Mouse (Mus musculus) ES-Bruce4 (cell line): ENCODE results near the gene Ch25h. TPM values are rescaled to one million over a fixed set of nuclear protein-coding genes. Genes with fewer than 3 reads are reported as not detected.
A peak's percentile ranks its signal among the peaks of the same experiment; 100 is the strongest.

Source experiments
- H3K27ac ChIP-seq: 2 replicates; pipeline ENCODE4 v1.5.1; 2012; ENCODE audit warnings: low read length, inconsistent platforms; ENCODE audit not compliant: insufficient read depth
- H3K27me3 ChIP-seq: 2 replicates; pipeline ENCODE4 v1.6.1; 2012; ENCODE audit warnings: mild to moderate bottlenecking, low read length, inconsistent platforms; ENCODE audit not compliant: control insufficient read depth, poor library complexity, insufficient read depth, severe bottlenecking
- H3K36me3 ChIP-seq: 2 replicates; pipeline ENCODE4 v1.6.1; 2012; ENCODE audit warnings: inconsistent platforms, mild to moderate bottlenecking, low read length, moderate library complexity; ENCODE audit not compliant: control insufficient read depth, poor library complexity, insufficient read depth, severe bottlenecking
- H3K4me1 ChIP-seq: one replicate; pipeline ENCODE4 v1.8.1; 2011; ENCODE audit warnings: low read length; ENCODE audit not compliant: control insufficient read depth, insufficient read depth
- H3K4me3 ChIP-seq: 2 replicates; pipeline ENCODE4 v1.5.1; 2011; ENCODE audit warnings: low read depth, mild to moderate bottlenecking, low read length
- H3K9ac ChIP-seq: 2 replicates; pipeline ENCODE4 v1.6.1; 2012; ENCODE audit warnings: low read depth, mild to moderate bottlenecking, inconsistent platforms; ENCODE audit not compliant: poor library complexity, severe bottlenecking
- H3K9me3 ChIP-seq: replicated peaks from 2 replicates; pipeline ENCODE4 v1.6.1; 2012; ENCODE audit warnings: mild to moderate bottlenecking, low read length, inconsistent platforms; ENCODE audit not compliant: control insufficient read depth, poor library complexity, insufficient read depth, severe bottlenecking
- CTCF ChIP-seq: IDR thresholded peaks from one replicate; pipeline ENCODE4 v1.8.1; 2011; ENCODE audit warnings: low read depth, low read length
- EP300 ChIP-seq: IDR thresholded peaks from 2 replicates; pipeline ENCODE4 v1.6.1; 2011; ENCODE audit warnings: low read depth, low read length; ENCODE audit not compliant: insufficient read depth
- POLR2A ChIP-seq: IDR thresholded peaks from one replicate; pipeline ENCODE4 v1.8.1; 2011; ENCODE audit warnings: low read length; ENCODE audit not compliant: insufficient read depth
- polyA plus RNA-seq: library from polyadenylated mRNA; stranded (reverse); fragments of >200 nt; gene quantifications from 2 replicates; pipeline ENCODE4 v1.2.4, GENCODE M21; 2011; ENCODE audit warnings: low read depth; ENCODE audit not compliant: missing spikeins, insufficient read depth, insufficient read length

Gene Ch25h
- polyA plus RNA-seq, 1 experiment, result not detected

- TF ChIP-seq EP300 (no peak), POLR2A (no peak), CTCF (no peak)
- Histone ChIP-seq H3K4me1 (no peaks in the 10 kb centered on the region), H3K27ac (no peak overlapping the region), H3K27me3 (no peaks in the 10 kb centered on the region), H3K9me3 (no peaks in the 10 kb centered on the region), H3K4me3 (no peak overlapping the region), H3K9ac (no peak overlapping the region), H3K36me3 (no peaks in the 10 kb centered on the region)
Observed at GRCm38 (mm10) chr19:34510717-34511116, 35.8 kb upstream of the Ch25h start.

GRCm38 (mm10) chr19:34505161-34505721 lies 30.3 kb upstream of the Ch25h start:
- Histone ChIP-seq H3K27ac (no peak overlapping the region), H3K36me3 (no peaks in the 10 kb centered on the region)
- TF ChIP-seq CTCF (no peak), POLR2A (no peak), EP300 (no peak)

GRCm38 (mm10) chr19:34500763-34501162 lies 25.8 kb upstream of the Ch25h start:
- H3K36me3 ChIP-seq, result no peaks in the 10 kb centered on the region
- H3K27ac ChIP-seq, result no peak overlapping the region
- H3K4me1 ChIP-seq, result no peaks in the 10 kb centered on the region
- no peak overlapping the region for H3K9ac ChIP-seq
- no peak for TF ChIP-seq POLR2A
- TF ChIP-seq CTCF, result peak; percentile 34
- no peak overlapping the region for H3K4me3 ChIP-seq
- H3K9me3 ChIP-seq, result no peaks in the 10 kb centered on the region
- no peaks in the 10 kb centered on the region for H3K27me3 ChIP-seq

More at GRCm38 (mm10) chr19:34505161-34505721, 30.3 kb upstream of the Ch25h start:
- Histone ChIP-seq H3K4me1 (no peaks in the 10 kb centered on the region), H3K9ac (no peak overlapping the region), H3K4me3 (no peak overlapping the region), H3K27me3 (no peaks in the 10 kb centered on the region), H3K9me3 (no peaks in the 10 kb centered on the region)

GRCm38 (mm10) chr19:34496353-34496752 lies 21.4 kb upstream of the Ch25h start:
- H3K9ac ChIP-seq, result no peak overlapping the region
- H3K4me1 ChIP-seq, result no peaks in the 10 kb centered on the region
- H3K27ac ChIP-seq, result no peak overlapping the region
- H3K4me3 ChIP-seq, result no peak overlapping the region
- H3K36me3 ChIP-seq, result no peaks in the 10 kb centered on the region
- TF ChIP-seq CTCF (no peak), EP300 (no peak), POLR2A (no peak)
- H3K9me3 ChIP-seq, result no peaks in the 10 kb centered on the region
- no peaks in the 10 kb centered on the region for H3K27me3 ChIP-seq

- Histone ChIP-seq H3K27me3 (no peaks in the 10 kb centered on the region), H3K9me3 (no peaks in the 10 kb centered on the region), H3K27ac (no peak overlapping the region), H3K4me3 (no peak overlapping the region), H3K36me3 (no peaks in the 10 kb centered on the region), H3K4me1 (no peaks in the 10 kb centered on the region), H3K9ac (no peak overlapping the region)
- TF ChIP-seq CTCF (no peak), EP300 (no peak), POLR2A (no peak)
Observed at GRCm38 (mm10) chr19:34493859-34494258, 18.9 kb upstream of the Ch25h start.

GRCm38 (mm10) chr19:34483547-34483946 lies 8.6 kb upstream of the Ch25h start:
- Histone ChIP-seq H3K36me3 (no peaks in the 10 kb centered on the region), H3K4me1 (no peaks in the 10 kb centered on the region), H3K27ac (no peak overlapping the region), H3K9me3 (no peaks in the 10 kb centered on the region), H3K4me3 (no peak overlapping the region), H3K27me3 (no peaks in the 10 kb centered on the region), H3K9ac (no peak overlapping the region)
- no peak for TF ChIP-seq EP300
- TF ChIP-seq POLR2A, result no peak
- peak; percentile 3 for TF ChIP-seq CTCF
